Mouse (Mus musculus) lung, adult 2 months (tissue): ENCODE measurements around the gene Fmo1.
A peak's percentile ranks its signal among the peaks of the same experiment; 100 is the strongest.

ENCODE experiments used
- CTCF ChIP-seq: fragments of 200-500 bp; IDR thresholded peaks from 2 replicates; pipeline ENCODE4 v1.5.1; 2011; ENCODE audit warnings: mild to moderate bottlenecking, low read length, control low read depth; ENCODE audit not compliant: insufficient read depth
- POLR2A ChIP-seq: fragments of 200-500 bp; IDR thresholded peaks from 2 replicates; pipeline ENCODE4 v1.6.1; 2011; ENCODE audit warnings: low read depth, mild to moderate bottlenecking, control low read depth, low read length, borderline replicate concordance; ENCODE audit errors: extremely low read depth

GRCm38 (mm10) chr1:162895900-162896299 is 29.5 kb upstream of the Fmo1 start:
- TF ChIP-seq CTCF (peak; percentile 64), POLR2A (no peak)
